Mouse (Mus musculus) CH12.LX (cell line): ENCODE measurements around the gene Igdcc4. TPM values are rescaled to one million over a fixed set of nuclear protein-coding genes. Genes with fewer than 3 reads are reported as not detected.

Experiments
- DNase-seq: peaks from one replicate; pipeline ENCODE4 v3.0.0-alpha.2; 2013; ENCODE audit errors: extremely low read depth
- H3K27ac ChIP-seq: 2 replicates; pipeline ENCODE4 v1.5.1; 2012; ENCODE audit warnings: low read depth, mild to moderate bottlenecking, control low read depth, moderate library complexity; ENCODE audit not compliant: insufficient read depth
- H3K27me3 ChIP-seq: replicated peaks from 2 replicates; pipeline ENCODE3; 2012; ENCODE audit warnings: inconsistent platforms
- H3K36me3 ChIP-seq, 2 experiments: replicated peaks in 1 of 2; 2 replicates each; pipeline versions ENCODE3 to v1.6.1; 2012; ENCODE audit warnings: inconsistent platforms in 1 of 2, low read length in 1 of 2, mild to moderate bottlenecking in 1 of 2, mixed read lengths in 1 of 2, moderate library complexity in 1 of 2; ENCODE audit not compliant: control insufficient read depth in 1 of 2, insufficient read depth in 1 of 2
- H3K4me1 ChIP-seq, 2 experiments: 2 replicates each; pipeline ENCODE4 v1.6.1; 2012; ENCODE audit warnings: inconsistent platforms in 1 of 2, moderate library complexity in 1 of 2; ENCODE audit not compliant: insufficient read depth in 2 of 2, control insufficient read depth in 1 of 2
- H3K4me2 ChIP-seq: 2 replicates; pipeline ENCODE4 v1.6.1; 2012; ENCODE audit warnings: low read depth, mild to moderate bottlenecking, control low read depth; ENCODE audit not compliant: poor library complexity, insufficient read depth, severe bottlenecking
- H3K4me3 ChIP-seq, 3 experiments: fragments of 150-350 bp in 1 of 3; sonication (generic) in 1 of 3; replicated peaks in 1 of 3; 2 replicates each; pipeline versions ENCODE3 to v1.5.1; 2011 to 2012; ENCODE audit warnings: low read depth in 2 of 3, low read length in 2 of 3, mild to moderate bottlenecking in 2 of 3, moderate library complexity in 2 of 3, control low read depth in 1 of 3, improper control_type of control experiment in 1 of 3, inconsistent platforms in 1 of 3, mixed read lengths in 1 of 3; ENCODE audit not compliant: poor library complexity in 1 of 3
- H3K79me2 ChIP-seq: replicated peaks from 2 replicates; pipeline ENCODE4 v1.6.1; 2012; ENCODE audit warnings: mild to moderate bottlenecking, moderate library complexity; ENCODE audit not compliant: control insufficient read depth, poor library complexity, insufficient read depth, severe bottlenecking; ENCODE audit errors: extremely low read depth
- H3K9ac ChIP-seq: 2 replicates; pipeline ENCODE4 v1.6.1; 2012; ENCODE audit warnings: low read depth, mild to moderate bottlenecking, control low read depth, moderate library complexity; ENCODE audit not compliant: insufficient read depth
- H3K9me3 ChIP-seq: replicated peaks from 2 replicates; pipeline ENCODE3; 2012; ENCODE audit warnings: low read length, inconsistent platforms, mixed read lengths
- CTCF ChIP-seq, 2 experiments: IDR thresholded peaks in 1 of 2; conservative IDR thresholded peaks in 1 of 2; 2 replicates each; pipeline ENCODE4 v1.5.1; 2011 to 2012; ENCODE audit warnings: low read depth in 2 of 2, low read length in 2 of 2, improper control_type of control experiment in 1 of 2, inconsistent platforms in 1 of 2, mild to moderate bottlenecking in 1 of 2, moderate library complexity in 1 of 2
- ELF1 ChIP-seq: IDR thresholded peaks from 2 replicates; pipeline ENCODE4 v1.6.1; 2014; ENCODE audit warnings: low read depth, mild to moderate bottlenecking, inconsistent platforms, low read length, improper control_type of control experiment
- HCFC1 ChIP-seq: IDR thresholded peaks from 2 replicates; pipeline ENCODE4 v1.6.1; 2012; ENCODE audit warnings: low read depth, mild to moderate bottlenecking, inconsistent platforms, low read length, improper control_type of control experiment
- MAX ChIP-seq: IDR thresholded peaks from 2 replicates; pipeline ENCODE4 v1.6.1; 2011; ENCODE audit warnings: low read length, improper control_type of control experiment
- MAZ ChIP-seq: IDR thresholded peaks from 2 replicates; pipeline ENCODE4 v1.6.1; 2012; ENCODE audit warnings: low read depth, mild to moderate bottlenecking, inconsistent platforms, low read length, improper control_type of control experiment, moderate library complexity
- MEF2A ChIP-seq: IDR thresholded peaks from 2 replicates; pipeline ENCODE4 v1.6.1; 2014; ENCODE audit warnings: low read depth, mild to moderate bottlenecking, inconsistent platforms, low read length, improper control_type of control experiment, borderline replicate concordance
- MYC ChIP-seq: IDR thresholded peaks from 2 replicates; pipeline ENCODE4 v1.6.1; 2011; ENCODE audit warnings: low read depth, mild to moderate bottlenecking, improper control_type of control experiment, low read length
- NELFE ChIP-seq: IDR thresholded peaks from 2 replicates; pipeline ENCODE4 v1.6.1; 2011; ENCODE audit warnings: low read depth, low read length, improper control_type of control experiment
- NRF1 ChIP-seq: IDR thresholded peaks from 2 replicates; pipeline ENCODE4 v1.6.1; 2014; ENCODE audit warnings: low read depth, mild to moderate bottlenecking, inconsistent platforms, low read length, improper control_type of control experiment, moderate library complexity
- PAX5 ChIP-seq: IDR thresholded peaks from 2 replicates; pipeline ENCODE4 v1.6.1; 2012; ENCODE audit warnings: low read length, inconsistent platforms, mixed read lengths
- POLR2AphosphoS2 ChIP-seq: IDR thresholded peaks from 2 replicates; pipeline ENCODE4 v1.6.1; 2011; ENCODE audit warnings: low read depth, low read length, improper control_type of control experiment
- RAD21 ChIP-seq: IDR thresholded peaks from 2 replicates; pipeline ENCODE4 v1.6.1; 2011; ENCODE audit warnings: low read depth, mild to moderate bottlenecking, low read length, improper control_type of control experiment, moderate library complexity
- RCOR1 ChIP-seq: conservative IDR thresholded peaks from 2 replicates; pipeline ENCODE4 v1.6.1; 2012; ENCODE audit warnings: low read depth, mild to moderate bottlenecking, inconsistent platforms, low read length, improper control_type of control experiment
- UBTF ChIP-seq: IDR thresholded peaks from 2 replicates; pipeline ENCODE4 v1.6.1; 2012; ENCODE audit warnings: low read depth, mild to moderate bottlenecking, inconsistent platforms, low read length, improper control_type of control experiment, moderate library complexity
- USF1 ChIP-seq: IDR thresholded peaks from 2 replicates; pipeline ENCODE4 v1.6.1; 2014; ENCODE audit warnings: low read depth, mild to moderate bottlenecking, inconsistent platforms, low read length, improper control_type of control experiment
- USF2 ChIP-seq: conservative IDR thresholded peaks from 2 replicates; pipeline ENCODE4 v1.6.1; 2011; ENCODE audit warnings: low read depth, low read length, improper control_type of control experiment
- ZKSCAN1 ChIP-seq: IDR thresholded peaks from 2 replicates; pipeline ENCODE4 v1.6.1; 2012; ENCODE audit warnings: low read depth, inconsistent platforms, low read length, improper control_type of control experiment, borderline replicate concordance
- dilution Hi-C: fragments of 300-500 bp; cut with MboI; formaldehyde crosslinking; loops from 2 replicates; pipeline ENCODE4 v1.14.3; 2020; ENCODE audit warnings: low sequenced_read_pairs; ENCODE audit not compliant: extremely low pct_unique_long_range_greater_than_20kb, extremely low pct_ligation_motif_present
- in situ Hi-C: fragments of 300-500 bp; cut with MboI; formaldehyde crosslinking; loops from 3 replicates; pipeline ENCODE4 v1.14.3; 2019; ENCODE audit warnings: low sequenced_read_pairs, low pct_ligation_motif_present, low pct_unique_long_range_greater_than_20kb, mixed read lengths
- polyA plus RNA-seq: library from polyadenylated mRNA; unstranded; fragments of >175 nt; gene quantifications from 2 replicates; pipeline ENCODE4 v1.2.1, GENCODE M21; 2012; ENCODE audit warnings: low read depth; ENCODE audit not compliant: insufficient read length
- total RNA-seq, 2 experiments: library from RNA; depleted of rRNA; stranded (reverse); fragments of 300-350 nt in 1 of 2; fragments of >200 nt in 1 of 2; gene quantifications; 2 replicates each; pipeline ENCODE4 v1.2.3; 2012 to 2014

Gene Igdcc4
- total and polyA plus RNA-seq, 3 experiments = 0.13 to 0.23 TPM; not detected in 1

GRCm38 (mm10) chr9:65109132-65110072 lies 8.1 kb downstream of the Igdcc4 start:
- no peaks in the 10 kb centered on the region for H3K36me3 ChIP-seq
- in situ Hi-C loops (no loop called here), dilution Hi-C loops (no loop called here)
- H3K4me2 ChIP-seq = 0 out of 2 replicates have a peak overlapping the region, but pooled peaks have one; percentile 8
- H3K4me1 ChIP-seq = peaks cover 4 to 27% of the 10 kb centered on the region in 2 experiments
- no peak overlapping the region for H3K4me3 ChIP-seq
- peak overlapping the region; percentile 17; the same call in 1 of the 2 replicates for H3K9ac ChIP-seq
- TF ChIP-seq MAZ (0 out of 2 replicates have a peak, but pooled peaks have one; percentile 23), MEF2A (no peak), RCOR1 (no peak), UBTF (peak; percentile 52; the same call in 1 of the 2 replicates), CTCF (conservative IDR thresholded peaks at IDR 0.05 in 1 of 2, IDR thresholded peaks at IDR 0.05 in 1 of 2; ENCODE audit: low read depth in 2 of 2, low read length in 2 of 2) (no peak)
- H3K27me3 ChIP-seq = no peaks in the 10 kb centered on the region
- no peaks in the 10 kb centered on the region for H3K79me2 ChIP-seq
- DNase-seq = no peak
- no peaks in the 10 kb centered on the region for H3K9me3 ChIP-seq
- H3K27ac ChIP-seq = no peak overlapping the region

GRCm38 (mm10) chr9:65111698-65112097 lies 10.4 kb downstream of the Igdcc4 start:
- dilution Hi-C loops = no loop called here
- H3K79me2 ChIP-seq = no peaks in the 10 kb centered on the region
- no peak overlapping the region for H3K4me2 ChIP-seq
- H3K9ac ChIP-seq = no peak overlapping the region
- in situ Hi-C loops = no loop called here
- H3K36me3 ChIP-seq = no peaks in the 10 kb centered on the region
- H3K4me1 ChIP-seq = peaks cover 4 to 27% of the 10 kb centered on the region in 2 experiments
- TF ChIP-seq NELFE = no peak
- TF ChIP-seq USF1 = no peak
- TF ChIP-seq MAX = no peak
- no peak for TF ChIP-seq ZKSCAN1
- no peak for TF ChIP-seq MEF2A
- TF ChIP-seq NRF1 = no peak
- TF ChIP-seq CTCF (conservative IDR thresholded peaks at IDR 0.05 in 1 of 2, IDR thresholded peaks at IDR 0.05 in 1 of 2; ENCODE audit: low read depth in 2 of 2, low read length in 2 of 2) = no peak
- no peak for TF ChIP-seq ELF1
- no peak for TF ChIP-seq POLR2AphosphoS2
- TF ChIP-seq MYC = no peak
- TF ChIP-seq RAD21 = no peak
- TF ChIP-seq HCFC1 = no peak
- TF ChIP-seq USF2 = no peak
- no peak for TF ChIP-seq MAZ
- no peak for TF ChIP-seq PAX5
- no peak for DNase-seq
- H3K27ac ChIP-seq = no peak overlapping the region
- no peaks in the 10 kb centered on the region for H3K9me3 ChIP-seq
- no peak overlapping the region for H3K4me3 ChIP-seq
- peaks cover 2% of the 10 kb centered on the region for H3K27me3 ChIP-seq
